Mouse (Mus musculus): ENCODE results near the gene Kif23. TPM values are rescaled to one million over a fixed set of nuclear protein-coding genes. Genes with fewer than 3 reads are reported as not detected.

The Kif23 gene
- total and polyA plus RNA-seq, 2 experiments from 2014 or later: 4.4 to 5.8 TPM

- ATAC-seq (ENCODE audit: low FRiP score): 0 out of 2 replicates have a peak, but pooled peaks have one; percentile 41
- Histone ChIP-seq H3K4me2 (ENCODE audit: low read depth, low read length, poor library complexity, severe bottlenecking) (no peak overlapping the region), H3K27me3 (ENCODE audit: insufficient read depth, low read length) (no peaks in the 10 kb centered on the region), H3K9me3 (ENCODE audit: low read length) (no peaks in the 10 kb centered on the region), H3K36me3 (ENCODE audit: insufficient read depth, low read length) (no peaks in the 10 kb centered on the region), H3K27ac (ENCODE audit: low read depth, low read length) (0 out of 2 replicates have a peak overlapping the region, but pooled peaks have one; percentile 12), H3K9ac (replicated peaks; ENCODE audit: low read length, poor library complexity, severe bottlenecking) (no peak overlapping the region), H3K4me1 (ENCODE audit: insufficient read depth, low read length) (no peaks in the 10 kb centered on the region), H3K4me3 (ENCODE audit: low read depth, low read length) (no peak overlapping the region)
- WGBS: 34% methylated on average over 10 of the region's 10 CpGs
- DNase-seq (ENCODE audit: low spot score): peak; percentile 68
- no peak for TF ChIP-seq CTCF (IDR thresholded peaks at IDR 0.05)
Observed at GRCm38 (mm10) chr9:61967357-61967756, 20.8 kb upstream of the Kif23 start.

- Histone ChIP-seq H3K4me1 (ENCODE audit: insufficient read depth, low read length) (no peaks in the 10 kb centered on the region), H3K9ac (replicated peaks; ENCODE audit: low read length, poor library complexity, severe bottlenecking) (no peak overlapping the region), H3K9me3 (ENCODE audit: low read length) (no peaks in the 10 kb centered on the region), H3K36me3 (ENCODE audit: insufficient read depth, low read length) (no peaks in the 10 kb centered on the region), H3K4me2 (ENCODE audit: low read depth, low read length, poor library complexity, severe bottlenecking) (no peak overlapping the region), H3K27ac (ENCODE audit: low read depth, low read length) (no peak overlapping the region), H3K4me3 (ENCODE audit: low read depth, low read length) (no peak overlapping the region), H3K27me3 (ENCODE audit: insufficient read depth, low read length) (no peaks in the 10 kb centered on the region)
- no peak for DNase-seq (ENCODE audit: low spot score)
- TF ChIP-seq CTCF (IDR thresholded peaks at IDR 0.05): no peak
- 89% methylated on average over 7 of the region's 7 CpGs for WGBS
- no peak for ATAC-seq (ENCODE audit: low FRiP score)
Observed at GRCm38 (mm10) chr9:61965987-61966386, 19.4 kb upstream of the Kif23 start.

- H3K4me1 ChIP-seq (ENCODE audit: insufficient read depth, low read length): no peaks in the 10 kb centered on the region
- H3K4me3 ChIP-seq (ENCODE audit: low read depth, low read length): no peak overlapping the region
- ATAC-seq (ENCODE audit: low FRiP score) (0 out of 2 replicates have a peak, but pooled peaks have one; percentile 23), DNase-seq (ENCODE audit: low spot score) (peak; percentile 89)
- H3K36me3 ChIP-seq (ENCODE audit: insufficient read depth, low read length): no peaks in the 10 kb centered on the region
- no peak overlapping the region for H3K9ac ChIP-seq (replicated peaks; ENCODE audit: low read length, poor library complexity, severe bottlenecking)
- H3K4me2 ChIP-seq (ENCODE audit: low read depth, low read length, poor library complexity, severe bottlenecking): no peak overlapping the region
- H3K9me3 ChIP-seq (ENCODE audit: low read length): no peaks in the 10 kb centered on the region
- no peaks in the 10 kb centered on the region for H3K27me3 ChIP-seq (ENCODE audit: insufficient read depth, low read length)
- TF ChIP-seq CTCF (IDR thresholded peaks at IDR 0.05): peak; percentile 95
- H3K27ac ChIP-seq (ENCODE audit: low read depth, low read length): no peak overlapping the region
- 35% methylated on average over 4 of the region's 4 CpGs for WGBS
Observed at GRCm38 (mm10) chr9:61965411-61965930, 18.9 kb upstream of the Kif23 start.

GRCm38 (mm10) chr9:61963356-61963755, 16.8 kb upstream of the Kif23 start:
- no peak for ATAC-seq (ENCODE audit: low FRiP score)
- Histone ChIP-seq H3K4me3 (ENCODE audit: low read depth, low read length) (no peak overlapping the region), H3K4me2 (ENCODE audit: low read depth, low read length, poor library complexity, severe bottlenecking) (no peak overlapping the region), H3K27me3 (ENCODE audit: insufficient read depth, low read length) (no peaks in the 10 kb centered on the region), H3K9ac (replicated peaks; ENCODE audit: low read length, poor library complexity, severe bottlenecking) (no peak overlapping the region), H3K9me3 (ENCODE audit: low read length) (no peaks in the 10 kb centered on the region), H3K36me3 (ENCODE audit: insufficient read depth, low read length) (no peaks in the 10 kb centered on the region), H3K4me1 (ENCODE audit: insufficient read depth, low read length) (no peaks in the 10 kb centered on the region), H3K27ac (ENCODE audit: low read depth, low read length) (no peak overlapping the region)
- no peak for TF ChIP-seq CTCF (IDR thresholded peaks at IDR 0.05)
- 78% methylated on average over 6 of the region's 6 CpGs for WGBS
- no peak for DNase-seq (ENCODE audit: low spot score)

GRCm38 (mm10) chr9:61961181-61961580, 14.6 kb upstream of the Kif23 start:
- Histone ChIP-seq H3K27me3 (ENCODE audit: insufficient read depth, low read length) (no peaks in the 10 kb centered on the region), H3K4me1 (ENCODE audit: insufficient read depth, low read length) (no peaks in the 10 kb centered on the region), H3K4me3 (ENCODE audit: low read depth, low read length) (no peak overlapping the region), H3K27ac (ENCODE audit: low read depth, low read length) (no peak overlapping the region), H3K36me3 (ENCODE audit: insufficient read depth, low read length) (no peaks in the 10 kb centered on the region), H3K9me3 (ENCODE audit: low read length) (no peaks in the 10 kb centered on the region), H3K4me2 (ENCODE audit: low read depth, low read length, poor library complexity, severe bottlenecking) (no peak overlapping the region), H3K9ac (replicated peaks; ENCODE audit: low read length, poor library complexity, severe bottlenecking) (no peak overlapping the region)
- WGBS: 90% methylated on average over 4 of the region's 4 CpGs
- DNase-seq (ENCODE audit: low spot score) (no peak), ATAC-seq (ENCODE audit: low FRiP score) (no peak)
- no peak for TF ChIP-seq CTCF (IDR thresholded peaks at IDR 0.05)

GRCm38 (mm10) chr9:61960753-61961152, 14.2 kb upstream of the Kif23 start:
- H3K4me1 ChIP-seq (ENCODE audit: insufficient read depth, low read length): no peaks in the 10 kb centered on the region
- H3K27me3 ChIP-seq (ENCODE audit: insufficient read depth, low read length): no peaks in the 10 kb centered on the region
- H3K36me3 ChIP-seq (ENCODE audit: insufficient read depth, low read length): no peaks in the 10 kb centered on the region
- TF ChIP-seq CTCF (IDR thresholded peaks at IDR 0.05): no peak
- no peak overlapping the region for H3K4me2 ChIP-seq (ENCODE audit: low read depth, low read length, poor library complexity, severe bottlenecking)
- no peak for ATAC-seq (ENCODE audit: low FRiP score)
- WGBS: 63% methylated on average over 5 of the region's 5 CpGs
- H3K9ac ChIP-seq (replicated peaks; ENCODE audit: low read length, poor library complexity, severe bottlenecking): no peak overlapping the region
- DNase-seq (ENCODE audit: low spot score): no peak
- H3K4me3 ChIP-seq (ENCODE audit: low read depth, low read length): no peak overlapping the region
- no peak overlapping the region for H3K27ac ChIP-seq (ENCODE audit: low read depth, low read length)
- no peaks in the 10 kb centered on the region for H3K9me3 ChIP-seq (ENCODE audit: low read length)

Measured in midbrain, postnatal 0 days (tissue).